Mouse (Mus musculus) intestine, postnatal 0 days (tissue): ENCODE results near the gene Slc6a9. TPM values are rescaled to one million over a fixed set of nuclear protein-coding genes. Genes with fewer than 3 reads are reported as not detected.
A peak's percentile ranks its signal among the peaks of the same experiment; 100 is the strongest.

Experiments
- ATAC-seq: fragments of 200-750 bp; cut with Nextera tagmentation; 2 replicates; pipeline ENCODE4 v1.8.0; 2017; ENCODE audit warnings: mild to moderate bottlenecking, moderate TSS enrichment, moderate library complexity
- H3K27ac ChIP-seq: fragments of 300-500 bp; sonication (generic); 2 replicates; pipeline ENCODE4 v1.5.1; 2014; ENCODE audit warnings: mild to moderate bottlenecking, low read depth, low read length, moderate library complexity
- H3K27me3 ChIP-seq: fragments of 300-500 bp; sonication (generic); replicated peaks from 2 replicates; pipeline ENCODE4 v1.6.1; 2014; ENCODE audit warnings: low read length, mixed read lengths; ENCODE audit not compliant: control insufficient read depth, insufficient read depth
- H3K36me3 ChIP-seq: fragments of 300-500 bp; sonication (generic); 2 replicates; pipeline ENCODE4 v1.6.1; 2014; ENCODE audit warnings: mild to moderate bottlenecking, moderate library complexity; ENCODE audit not compliant: control insufficient read depth, insufficient read depth
- H3K4me1 ChIP-seq: fragments of 300-500 bp; sonication (generic); replicated peaks from 2 replicates; pipeline ENCODE4 v1.6.1; 2014; ENCODE audit warnings: antibody characterized with exemption, low read length, mixed read lengths; ENCODE audit not compliant: control insufficient read depth, insufficient read depth
- H3K4me2 ChIP-seq: fragments of 300-500 bp; sonication (generic); replicated peaks from 2 replicates; pipeline ENCODE4 v1.6.1; 2014; ENCODE audit warnings: low read depth, mild to moderate bottlenecking, moderate library complexity
- H3K4me3 ChIP-seq: fragments of 300-500 bp; sonication (generic); 2 replicates; pipeline ENCODE4 v1.5.1; 2014; ENCODE audit warnings: low read depth, low read length
- H3K9ac ChIP-seq: fragments of 300-500 bp; sonication (generic); 2 replicates; pipeline ENCODE4 v1.6.1; 2014; ENCODE audit warnings: mild to moderate bottlenecking, low read depth, low read length
- H3K9me3 ChIP-seq: fragments of 300-500 bp; sonication (generic); 2 replicates; pipeline ENCODE4 v1.6.1; 2016; ENCODE audit warnings: mixed run types; ENCODE audit not compliant: control insufficient read depth
- CTCF ChIP-seq: sonication (generic); IDR thresholded peaks from 2 replicates; pipeline ENCODE4 v1.5.1; 2016; ENCODE audit warnings: low read depth, mild to moderate bottlenecking, control low read depth, antibody characterized with exemption, moderate library complexity
- WGBS: fragments of 180-500 bp; shearing (Covaris S2); extraction: QIAGEN DNeasy Blood & Tissue Kit; methylation state at CpG from one replicate; pipeline ENCODE4 v1.1.7; 2014; 5-methylcytosine and 5-hydroxymethylcytosine counted together
- polyA plus RNA-seq: library from polyadenylated mRNA; unstranded; fragments of >200 nt; fragmentation: Nextera tagmentation; extraction: Ambion mirVana; gene quantifications from 2 replicates; pipeline ENCODE4 v1.2.1, GENCODE M21; 2015

Gene Slc6a9
- polyA plus RNA-seq, 1 experiment from 2014 or later = 4.9 TPM

DNA sequence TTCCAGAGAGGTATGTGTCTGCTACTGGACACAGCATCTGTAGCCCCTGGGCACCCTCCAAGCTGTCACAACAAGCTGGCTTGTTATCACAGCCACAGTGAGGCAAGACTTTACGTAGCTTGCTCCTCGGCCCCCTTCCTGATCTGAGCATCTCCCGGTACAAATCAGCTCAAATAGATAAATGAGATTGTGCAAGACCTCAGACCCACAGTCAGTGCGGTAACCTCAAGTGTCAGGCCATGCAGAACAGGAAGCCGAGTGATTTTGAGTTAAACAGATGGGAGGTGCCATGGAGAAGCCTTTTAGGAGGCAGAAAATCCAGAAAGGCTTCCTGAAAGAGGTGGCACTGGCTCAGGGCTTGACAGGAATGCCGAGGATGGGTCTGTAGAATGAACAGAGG is 32.7 kb downstream of the Slc6a9 start:
- no peak overlapping the region for H3K27ac ChIP-seq
- no peaks in the 10 kb centered on the region; the same call in 1 of the 2 replicates for H3K27me3 ChIP-seq
- H3K36me3 ChIP-seq = peaks cover 4% of the 10 kb centered on the region; the same call in 1 of the 2 replicates
- no peak for ATAC-seq
- no peak overlapping the region for H3K4me3 ChIP-seq
- no peaks in the 10 kb centered on the region for H3K4me1 ChIP-seq
- H3K4me2 ChIP-seq = no peak overlapping the region
- 69% methylated on average over 6 of the region's 6 CpGs for WGBS
- no peaks in the 10 kb centered on the region for H3K9me3 ChIP-seq
- H3K9ac ChIP-seq = no peak overlapping the region
- TF ChIP-seq CTCF = no peak

DNA sequence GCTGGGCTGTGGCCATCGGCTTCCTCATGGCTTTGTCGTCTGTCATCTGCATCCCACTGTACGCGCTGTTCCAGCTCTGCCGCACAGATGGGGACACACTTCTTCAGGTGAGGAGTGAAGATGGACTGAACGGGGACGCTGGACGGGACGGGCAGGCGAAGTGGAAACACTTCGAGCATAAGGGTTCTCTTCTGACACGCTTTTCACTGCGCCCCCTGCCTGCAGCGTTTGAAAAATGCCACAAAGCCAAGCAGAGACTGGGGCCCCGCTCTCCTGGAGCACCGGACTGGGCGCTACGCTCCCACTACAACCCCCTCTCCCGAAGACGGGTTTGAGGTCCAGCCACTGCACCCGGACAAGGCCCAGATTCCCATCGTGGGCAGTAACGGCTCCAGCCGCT is 33.5 kb downstream of the Slc6a9 start:
- ATAC-seq = 0 out of 2 replicates have a peak, but pooled peaks have one; percentile 2
- H3K4me1 ChIP-seq = peaks cover 7% of the 10 kb centered on the region; the same call in 1 of the 2 replicates
- H3K27me3 ChIP-seq = no peaks in the 10 kb centered on the region; the same call in 1 of the 2 replicates
- WGBS = 19% methylated on average over 24 of the region's 24 CpGs
- no peak overlapping the region for H3K9ac ChIP-seq
- peak; percentile 86 for TF ChIP-seq CTCF
- H3K36me3 ChIP-seq = peaks cover 4% of the 10 kb centered on the region; the same call in 1 of the 2 replicates
- H3K27ac ChIP-seq = no peak overlapping the region
- H3K4me2 ChIP-seq = 0 out of 2 replicates have a peak overlapping the region, but pooled peaks have one; percentile 27
- no peak overlapping the region for H3K4me3 ChIP-seq
- H3K9me3 ChIP-seq = no peaks in the 10 kb centered on the region

DNA sequence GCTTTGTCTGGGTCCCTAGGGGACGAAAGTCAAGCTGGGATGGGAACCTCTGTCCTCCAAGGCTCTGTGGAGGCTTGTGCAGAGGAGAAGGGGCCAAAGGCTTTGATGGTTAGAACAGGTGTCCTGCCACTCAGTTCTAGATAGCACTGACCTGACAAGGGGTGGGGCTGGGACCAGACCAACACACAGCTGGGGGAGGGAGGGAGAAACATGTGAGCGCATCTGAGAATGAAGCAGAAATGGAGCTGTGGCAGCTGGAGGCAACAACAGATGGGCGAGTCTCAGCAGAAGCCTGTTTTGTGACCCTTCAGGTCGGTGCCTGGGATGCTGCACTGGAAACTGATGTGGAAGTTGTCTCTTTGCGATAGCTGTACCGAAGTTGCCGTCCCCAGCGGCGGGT is 35.0 kb downstream of the Slc6a9 start:
- H3K4me1 ChIP-seq = peaks cover 7% of the 10 kb centered on the region; the same call in 1 of the 2 replicates
- no peak for TF ChIP-seq CTCF
- WGBS = 73% methylated on average over 9 of the region's 9 CpGs
- H3K4me2 ChIP-seq = no peak overlapping the region
- no peaks in the 10 kb centered on the region; the same call in 1 of the 2 replicates for H3K27me3 ChIP-seq
- H3K36me3 ChIP-seq = peaks cover 4% of the 10 kb centered on the region; the same call in 1 of the 2 replicates
- H3K4me3 ChIP-seq = no peak overlapping the region
- no peak overlapping the region for H3K27ac ChIP-seq
- no peak overlapping the region for H3K9ac ChIP-seq
- H3K9me3 ChIP-seq = no peaks in the 10 kb centered on the region
- ATAC-seq = no peak

DNA sequence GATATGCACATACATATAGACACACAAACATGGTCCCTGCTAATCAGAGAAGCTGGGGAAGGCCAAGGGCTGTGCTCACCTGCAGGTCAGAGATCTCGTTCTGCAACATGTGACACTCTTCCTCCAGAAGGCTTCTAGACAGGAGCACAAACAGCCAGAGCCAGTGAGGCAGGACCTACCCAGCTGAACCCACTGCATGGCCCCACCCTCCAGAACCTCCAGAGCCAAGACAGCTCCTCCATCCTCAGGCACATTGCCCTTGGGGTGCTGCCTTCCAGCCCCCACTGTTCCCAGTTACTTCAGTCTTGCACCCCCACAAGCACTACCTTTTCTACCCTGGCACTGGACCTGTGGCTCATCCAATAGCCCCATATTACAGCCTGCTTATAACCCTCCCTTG is 36.1 kb downstream of the Slc6a9 start:
- Histone ChIP-seq H3K4me2 (no peak overlapping the region), H3K4me3 (no peak overlapping the region), H3K36me3 (no peaks in the 10 kb centered on the region), H3K27ac (no peak overlapping the region), H3K9me3 (no peaks in the 10 kb centered on the region), H3K4me1 (peaks cover 7% of the 10 kb centered on the region; the same call in 1 of the 2 replicates), H3K27me3 (no peaks in the 10 kb centered on the region; the same call in 1 of the 2 replicates), H3K9ac (no peak overlapping the region)
- TF ChIP-seq CTCF = no peak
- ATAC-seq = no peak
- WGBS = 40% methylated on average over 1 of the region's 1 CpGs

DNA sequence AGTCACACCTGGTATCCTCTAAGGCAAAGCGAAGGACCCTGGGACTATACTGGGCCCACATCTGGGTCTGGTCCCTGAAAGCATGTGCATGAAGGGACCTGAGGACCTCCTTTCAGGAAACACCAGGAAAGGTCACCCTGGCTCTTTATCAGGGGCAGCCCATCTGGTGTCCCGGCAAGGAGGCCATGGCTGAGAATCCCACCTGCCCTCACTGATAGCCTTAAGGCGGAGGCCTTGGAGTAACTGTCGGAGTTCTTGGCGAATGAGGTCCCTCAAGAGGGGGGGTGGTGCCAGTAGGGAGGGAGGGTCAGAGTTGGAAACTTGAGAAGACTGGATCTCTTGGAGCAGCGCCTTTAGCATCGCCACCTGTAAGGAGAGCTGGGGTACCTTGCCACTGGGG is 37.5 kb downstream of the Slc6a9 start:
- WGBS = 74% methylated on average over 7 of the region's 7 CpGs
- H3K4me3 ChIP-seq = no peak overlapping the region
- H3K36me3 ChIP-seq = no peaks in the 10 kb centered on the region
- no peaks in the 10 kb centered on the region; the same call in 1 of the 2 replicates for H3K27me3 ChIP-seq
- no peak overlapping the region for H3K9ac ChIP-seq
- H3K4me1 ChIP-seq = peaks cover 7% of the 10 kb centered on the region; the same call in 1 of the 2 replicates
- H3K4me2 ChIP-seq = no peak overlapping the region
- no peak for TF ChIP-seq CTCF
- H3K27ac ChIP-seq = no peak overlapping the region
- no peak for ATAC-seq
- no peaks in the 10 kb centered on the region for H3K9me3 ChIP-seq

DNA sequence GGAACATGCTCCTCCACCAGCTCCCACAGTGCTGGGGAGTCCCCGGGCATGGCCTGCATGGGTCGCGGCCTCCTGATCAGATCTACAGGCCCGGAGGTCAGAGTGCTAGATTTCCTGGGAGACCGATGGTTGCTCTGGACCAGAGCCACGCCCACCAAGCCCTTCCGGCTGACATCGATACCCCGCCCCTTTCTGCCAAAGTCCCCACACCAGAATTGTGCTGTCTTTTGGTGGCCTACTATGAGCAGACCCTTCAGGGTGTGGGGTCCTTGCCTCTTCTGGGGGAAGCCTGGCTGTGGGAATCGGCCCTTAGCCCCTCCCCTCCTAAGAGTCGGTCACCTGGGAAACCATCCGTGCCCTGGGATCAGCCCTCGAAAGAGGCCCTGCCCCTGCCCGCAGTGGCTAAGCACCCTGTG is 38.2 kb downstream of the Slc6a9 start, which contains the start of gene Ccdc24:
Gene Ccdc24, minus strand, starts transcription at position 87 of the 416 bp plus-strand sequence.
- WGBS = 2% methylated on average over 14 of the region's 14 CpGs
- H3K9ac ChIP-seq = 0 out of 2 replicates have a peak within 1 kb of the TSS, but pooled peaks have one; percentile 11
- ATAC-seq = peak; percentile 22; the same call in 1 of the 2 replicates

More for the DNA sequence above, 38.2 kb downstream of the Slc6a9 start, which contains the start of gene Ccdc24:
- H3K4me2 ChIP-seq = peak within 1 kb of the TSS; percentile 66
- H3K27me3 ChIP-seq = no peaks in the 10 kb centered on the region
- no peak within 1 kb of the TSS for H3K27ac ChIP-seq
- H3K36me3 ChIP-seq = 0 out of 2 replicates have a peak, but pooled peaks cover 6% of the 10 kb centered on the region
- H3K4me1 ChIP-seq = peaks cover 7% of the 10 kb centered on the region; the same call in 1 of the 2 replicates
- no peaks in the 10 kb centered on the region for H3K9me3 ChIP-seq
- peak within 1 kb of the TSS; percentile 21 for H3K4me3 ChIP-seq
- no peak for TF ChIP-seq CTCF
